Mouse (Mus musculus) right cerebral cortex, adult 2 months (tissue): ENCODE measurements at regions not wholly inside any gene's neighbourhood (a gene's known extent, or its start where the extent isn't known, plus 50 kb on each side); places are given as distances from the start of the nearest gene placed in this dataset.

Source experiments
- DNase-seq, 2 experiments: peaks; one replicate each; pipeline ENCODE4 v3.0.0; 2021 to 2022; ENCODE audit warnings: low spot score in 2 of 2

DNA sequence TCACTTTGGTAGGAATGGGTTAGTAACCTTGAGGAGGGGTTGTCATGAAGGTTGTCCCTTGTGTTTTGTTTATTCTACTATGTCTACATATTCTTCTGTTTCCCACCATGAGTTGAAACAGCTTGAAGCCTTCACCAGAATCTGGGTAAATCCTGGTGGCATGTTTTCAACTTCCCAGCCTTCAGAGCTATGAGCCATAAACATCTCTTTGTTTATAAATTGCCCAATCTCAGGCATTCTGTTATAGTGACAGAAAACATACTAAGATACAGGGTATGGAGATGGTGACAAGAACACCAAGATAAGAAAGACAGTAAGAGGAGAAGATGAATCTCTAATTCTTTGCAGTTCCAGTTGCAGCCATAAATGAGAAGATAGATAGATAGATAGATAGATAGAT lies 396.5 kb downstream of the Tns1 start:
- no peak for DNase-seq

DNA sequence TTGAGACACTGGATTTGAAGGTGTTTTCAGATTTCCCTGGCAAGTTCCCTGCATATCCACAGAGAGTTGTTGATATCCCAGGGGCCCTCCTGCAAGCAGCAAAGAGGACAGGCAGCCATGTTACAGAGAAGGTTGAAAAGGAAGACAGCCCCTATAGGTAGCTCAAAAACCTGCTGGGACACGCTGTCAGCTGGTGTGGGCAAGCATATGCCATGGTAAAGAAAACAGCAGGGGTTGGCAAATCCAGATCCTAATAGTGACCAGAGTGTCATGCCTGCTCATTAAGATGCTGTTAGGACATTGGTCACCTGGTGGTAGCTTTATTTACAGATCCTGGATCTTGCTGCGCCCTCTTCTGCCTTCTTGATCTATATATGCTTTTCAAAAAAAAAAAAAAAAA lies 397.6 kb downstream of the Tns1 start:
- no peak for DNase-seq

DNA sequence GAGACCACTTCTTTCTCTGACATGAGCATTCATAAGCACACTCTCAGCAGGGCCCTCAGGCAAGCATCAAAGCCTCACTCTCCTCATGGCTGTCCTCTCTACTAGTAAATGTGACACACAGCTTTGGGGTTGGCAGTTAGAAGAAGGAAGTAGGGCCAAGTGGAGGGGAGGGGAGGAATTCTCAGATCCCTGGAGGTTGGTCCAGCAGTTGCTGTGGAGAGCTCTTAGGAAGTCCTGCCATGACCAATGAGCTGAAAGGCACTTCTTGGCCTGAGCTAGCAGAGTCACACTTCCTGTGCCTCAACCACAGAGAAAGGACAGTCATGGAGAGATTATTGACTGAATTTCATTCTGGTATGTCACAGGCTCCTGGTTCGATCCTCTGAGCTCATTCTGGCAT lies 398.8 kb downstream of the Tns1 start:
- no peak for DNase-seq

DNA sequence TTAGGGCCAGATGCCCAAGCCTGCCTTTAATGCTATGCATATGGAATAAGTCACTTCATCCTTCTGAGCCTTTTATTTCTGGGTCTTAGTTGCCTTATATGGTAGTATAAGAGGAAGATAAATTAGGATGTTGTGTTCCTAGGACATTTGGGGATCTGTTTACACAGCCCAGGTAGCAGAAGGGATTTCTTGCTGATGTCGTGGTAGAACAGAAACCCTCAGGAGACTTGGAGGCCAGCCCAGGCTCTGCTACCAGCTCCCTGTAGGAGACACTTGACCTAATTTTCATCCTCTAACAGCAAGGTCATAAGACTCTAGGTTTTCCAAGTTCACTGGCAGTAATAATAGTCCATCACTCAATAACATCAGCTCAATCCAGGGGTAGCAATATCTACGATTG lies 399.7 kb downstream of the Tns1 start:
- no peak for DNase-seq

DNA sequence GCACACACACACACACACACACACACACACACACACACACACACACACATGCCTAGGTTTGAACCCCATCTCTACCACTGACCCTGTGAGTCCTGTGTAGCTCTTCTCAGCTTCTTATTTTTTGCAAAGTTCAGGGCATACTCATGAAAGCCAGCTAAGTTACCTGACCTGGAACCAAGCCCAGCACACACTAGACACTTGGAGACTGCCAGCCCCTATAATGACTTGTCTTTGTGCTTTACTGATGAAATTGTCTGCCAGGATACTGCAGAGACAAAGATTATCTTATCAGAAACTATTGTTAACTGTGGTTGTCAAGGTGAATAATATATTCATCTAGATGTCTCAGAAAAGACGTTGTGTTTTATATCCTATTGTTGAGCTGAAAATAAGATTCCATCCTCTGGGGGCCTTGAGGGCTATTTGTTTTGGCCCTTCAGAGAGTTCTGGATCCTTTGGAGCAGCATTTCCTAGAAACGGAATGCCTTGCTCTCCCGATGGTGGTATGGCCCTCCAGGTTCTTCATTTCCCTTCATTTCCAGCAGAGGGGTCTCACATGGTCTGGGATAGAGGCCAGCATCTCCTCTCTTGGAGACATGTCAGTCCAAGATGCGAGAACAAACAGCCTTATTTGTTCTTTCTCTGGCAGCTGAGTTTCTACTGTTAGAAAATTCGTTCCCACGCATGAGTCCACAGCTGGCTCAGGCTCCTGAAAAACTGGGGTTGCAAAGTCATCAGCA lies 402.6 kb downstream of the Tns1 start:
- DNase-seq = no peak

DNA sequence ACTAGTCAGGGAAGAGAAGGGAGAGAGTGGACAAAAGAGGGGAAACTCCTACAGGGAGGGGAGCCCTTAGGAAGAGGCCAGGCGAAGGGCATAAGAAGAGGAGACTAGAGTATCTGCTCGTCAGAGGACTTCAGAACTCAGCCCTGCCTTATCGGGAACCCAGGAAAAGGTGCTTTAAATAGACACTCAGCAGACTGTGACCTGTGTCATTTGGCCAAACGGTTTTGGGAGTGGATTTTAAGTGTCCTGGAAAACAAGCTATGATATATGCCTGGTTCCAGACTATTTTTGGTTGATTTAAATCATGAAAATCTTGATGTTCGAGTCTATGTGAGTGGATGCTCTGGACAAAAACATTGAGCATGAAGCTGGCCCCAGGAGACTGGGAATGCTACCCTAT lies 405.8 kb downstream of the Tns1 start:
- no peak for DNase-seq

DNA sequence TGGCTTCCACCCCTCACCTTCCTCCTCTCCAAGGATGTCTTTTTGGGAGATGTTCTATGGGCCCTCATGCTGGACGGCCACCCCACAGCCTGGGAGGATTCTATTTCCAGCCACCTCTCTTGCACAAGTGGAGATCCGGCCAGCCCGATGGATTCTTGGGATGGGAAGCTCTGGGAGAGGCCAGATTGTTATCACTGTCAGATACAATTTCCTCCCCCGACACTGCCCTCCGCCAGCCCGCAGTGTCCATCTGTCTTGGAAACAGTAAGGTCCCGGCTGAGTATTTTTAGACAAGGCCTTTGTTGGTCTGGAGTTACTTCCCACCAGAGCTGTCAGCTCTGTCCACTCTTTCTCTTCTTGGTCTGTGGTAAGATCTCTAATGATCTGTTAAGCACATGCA lies 406.8 kb downstream of the Tns1 start:
- DNase-seq = no peak

DNA sequence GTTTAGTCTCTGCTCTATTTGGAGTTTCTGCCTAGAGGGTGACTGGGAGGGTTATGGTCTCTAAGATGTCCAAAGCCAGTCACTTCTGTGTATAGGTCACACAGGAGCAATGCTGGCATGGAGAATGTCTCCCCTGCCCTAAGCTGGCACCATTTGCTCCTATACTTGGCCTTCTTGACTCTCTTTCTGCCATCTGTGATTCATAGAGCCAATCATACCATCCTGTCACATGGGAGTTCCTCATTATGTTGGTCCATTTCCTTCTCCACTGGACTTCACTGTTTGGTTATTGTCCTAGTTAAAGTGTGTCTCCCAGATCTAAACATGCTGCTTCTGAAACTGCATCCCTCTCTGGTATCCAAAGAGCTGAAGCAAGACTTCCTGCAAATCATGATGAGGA lies 407.3 kb downstream of the Tns1 start:
- DNase-seq = no peak

DNA sequence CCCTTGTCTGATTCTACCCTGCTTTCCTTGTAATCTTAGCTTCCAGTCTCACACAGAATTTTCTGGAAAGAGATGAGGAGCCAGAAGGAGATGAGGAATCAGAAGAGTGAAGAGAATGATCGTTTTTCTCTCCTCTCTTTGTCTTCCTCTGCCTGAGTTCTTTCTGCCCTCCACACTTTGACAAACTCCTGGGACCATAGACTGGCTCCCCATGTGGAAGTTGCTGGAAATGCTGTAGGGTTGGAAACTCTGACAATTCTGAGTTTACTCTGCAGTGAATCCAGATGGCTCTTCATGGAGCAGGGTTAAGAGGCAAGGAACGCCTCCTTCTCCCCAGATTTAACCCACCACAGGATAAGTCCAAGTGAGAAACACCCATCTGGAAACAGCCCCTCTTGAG lies 408.7 kb downstream of the Tns1 start:
- no peak for DNase-seq

DNA sequence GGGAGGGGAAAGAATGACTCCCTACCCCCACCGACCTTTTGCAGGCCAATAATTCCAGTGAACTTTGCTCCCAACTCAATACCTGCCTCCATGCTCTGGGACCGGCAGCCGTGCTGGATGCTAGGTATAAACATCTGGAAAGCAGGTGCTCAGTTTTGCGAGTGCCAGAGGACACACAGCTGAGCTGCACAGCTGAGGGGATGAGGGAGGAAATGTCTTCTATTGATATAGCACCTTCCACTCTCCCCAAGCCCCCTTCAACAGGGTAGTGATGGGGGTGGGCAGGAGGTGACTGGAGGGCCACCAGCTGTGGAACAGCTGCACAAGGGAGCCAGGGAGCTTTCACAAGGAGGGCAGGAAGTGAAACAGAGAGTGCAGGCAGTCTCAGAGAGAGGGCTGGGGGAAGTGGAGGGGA lies 421.8 kb downstream of the Tns1 start:
- DNase-seq = no peak

DNA sequence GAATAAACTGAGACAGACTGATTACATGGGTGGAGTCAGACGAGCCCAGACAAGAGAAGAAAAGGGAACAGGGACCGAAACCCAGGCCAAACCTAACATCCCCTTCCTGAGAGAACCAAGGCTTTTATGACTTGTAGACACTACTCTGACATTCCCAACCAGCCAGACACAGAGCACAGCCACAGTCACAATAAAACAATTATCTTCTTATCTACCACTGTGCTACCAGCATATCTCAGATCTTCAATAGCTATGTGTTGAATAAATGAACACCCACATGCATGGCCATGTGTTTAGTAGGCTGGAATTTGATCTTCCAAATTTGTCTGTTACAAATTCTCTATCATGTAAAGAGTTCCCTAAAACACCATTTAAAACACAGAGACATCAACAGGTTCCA lies 430.7 kb downstream of the Tns1 start:
- no peak for DNase-seq

DNA sequence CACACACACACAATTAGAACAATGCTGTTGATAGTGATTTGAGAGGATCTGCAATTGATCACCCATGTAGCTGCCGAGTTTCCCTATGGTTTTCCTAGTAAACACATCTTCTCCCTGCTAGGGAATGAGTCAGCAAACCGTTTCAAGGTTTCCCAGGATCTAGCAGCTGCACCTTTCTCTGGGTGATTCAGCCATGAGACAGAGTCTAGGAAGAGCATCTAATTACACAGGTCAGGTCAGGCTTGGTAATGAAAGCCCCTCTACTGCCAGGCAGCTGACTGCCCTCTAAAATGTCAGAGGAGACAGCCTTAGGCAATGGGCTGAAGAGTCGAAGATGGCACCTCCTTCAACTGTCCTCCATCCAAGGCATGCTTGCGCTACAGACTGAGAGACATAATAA lies 438.5 kb downstream of the Tns1 start:
- no peak for DNase-seq

DNA sequence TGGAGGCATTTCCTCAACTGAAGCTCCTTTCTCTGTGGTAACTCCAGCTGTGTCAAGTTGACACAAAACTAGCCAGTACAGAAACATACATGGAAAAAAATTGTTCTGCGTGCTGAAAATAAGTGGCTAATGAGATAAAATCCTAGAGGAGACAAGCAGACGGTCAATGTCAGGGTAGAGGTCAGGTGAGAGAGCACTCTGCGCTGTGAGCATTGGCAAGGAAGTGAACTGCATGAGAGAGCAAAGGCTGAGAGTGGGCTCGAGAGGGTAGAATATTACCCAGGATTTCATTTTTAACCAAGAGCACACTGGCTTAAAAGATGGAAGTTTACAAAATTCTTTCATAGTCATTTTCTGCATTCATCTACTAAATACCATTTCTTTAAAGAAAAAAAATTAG lies 439.2 kb downstream of the Tns1 start:
- DNase-seq = no peak

DNA sequence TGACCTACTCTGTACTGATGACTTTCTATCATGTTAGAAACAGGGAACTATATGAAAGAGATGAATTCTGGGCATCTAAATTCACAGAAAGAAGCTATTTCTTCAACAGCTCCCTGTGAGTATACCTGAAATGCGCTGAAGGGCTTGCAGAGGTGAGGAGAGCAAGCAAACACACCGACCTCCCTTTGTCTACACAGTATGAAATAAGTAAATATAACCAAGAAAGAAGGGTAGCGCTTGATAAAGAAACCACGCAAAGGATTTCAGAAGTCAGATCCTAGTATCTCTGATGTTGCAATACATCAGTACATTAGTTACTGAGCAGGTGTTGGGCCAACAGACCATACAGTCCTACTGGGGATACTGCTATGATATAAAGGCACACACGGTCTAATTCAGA lies 440.1 kb downstream of the Tns1 start:
- no peak for DNase-seq

DNA sequence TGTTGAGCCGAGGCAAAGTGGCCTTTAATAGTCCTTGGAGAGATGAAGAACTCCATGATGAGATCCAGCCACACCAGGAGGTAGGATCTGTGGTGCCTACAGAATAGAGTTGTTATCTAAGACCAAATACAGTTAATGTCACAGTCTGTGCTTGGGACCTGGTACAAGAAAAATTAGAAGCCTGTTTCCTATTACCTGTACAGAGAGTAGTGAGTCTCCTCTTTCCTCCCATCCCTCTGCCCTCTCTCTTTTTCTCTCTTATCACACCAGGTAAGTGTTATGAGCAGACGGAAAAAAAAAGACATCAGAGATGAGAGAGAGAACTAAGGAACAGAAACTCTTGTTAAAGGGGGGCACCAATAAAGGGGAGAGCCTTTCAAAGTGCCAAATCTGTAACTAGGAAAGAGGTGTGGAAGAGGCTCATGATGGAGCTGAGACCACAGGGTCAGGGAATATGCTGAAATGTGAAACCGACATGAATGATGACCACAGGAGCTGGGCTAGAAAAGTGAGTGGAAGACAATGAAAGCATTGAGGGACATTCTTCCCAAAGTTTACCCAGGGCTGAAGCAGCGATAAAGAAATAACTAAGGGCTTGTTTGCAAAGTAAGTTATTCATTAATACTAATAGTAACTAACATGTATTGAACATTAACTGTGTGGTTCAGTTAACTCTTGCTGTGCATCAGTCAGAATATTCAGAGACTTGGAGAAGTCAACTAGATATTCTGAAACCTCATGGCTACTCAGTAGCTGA lies 440.9 kb downstream of the Tns1 start:
- no peak for DNase-seq

DNA sequence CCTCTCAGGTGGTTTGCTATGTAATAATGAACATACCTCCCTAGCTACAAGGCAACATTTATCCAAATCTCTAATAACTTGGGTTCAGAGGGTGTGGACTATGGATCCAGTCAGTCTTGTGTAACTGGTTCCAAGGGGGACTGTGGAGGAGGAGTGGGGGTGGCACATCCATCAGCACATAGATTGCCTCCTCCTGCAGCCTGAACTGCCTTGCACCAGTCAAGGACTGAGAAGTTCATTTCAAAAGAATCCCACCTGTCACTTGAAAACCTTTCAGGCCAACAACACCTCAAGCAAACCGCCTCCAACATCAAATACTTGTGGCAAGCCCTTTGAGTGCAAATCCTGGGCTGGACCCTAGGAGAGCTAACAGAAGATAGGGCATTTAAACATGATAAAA lies 442.6 kb downstream of the Tns1 start:
- DNase-seq = no peak

DNA sequence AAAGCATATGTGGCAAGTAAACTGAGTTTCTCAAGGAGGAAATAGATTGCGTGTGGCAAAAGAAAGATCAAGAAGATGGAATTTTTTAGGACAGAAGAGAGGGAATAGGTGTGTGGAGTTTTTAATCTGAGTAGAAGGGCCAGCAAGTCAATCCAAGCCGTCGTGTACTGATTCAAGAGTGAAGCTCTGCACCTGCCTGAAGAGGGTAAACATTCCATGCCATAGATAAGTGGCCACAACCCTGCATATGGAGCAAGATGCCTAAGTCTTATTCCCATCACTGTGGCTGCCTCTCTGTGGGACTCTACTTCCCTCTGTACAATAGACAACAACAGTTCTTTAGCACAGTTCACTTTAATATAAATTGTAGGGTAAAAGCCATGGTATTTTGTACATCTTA lies 443.4 kb downstream of the Tns1 start:
- DNase-seq = no peak

DNA sequence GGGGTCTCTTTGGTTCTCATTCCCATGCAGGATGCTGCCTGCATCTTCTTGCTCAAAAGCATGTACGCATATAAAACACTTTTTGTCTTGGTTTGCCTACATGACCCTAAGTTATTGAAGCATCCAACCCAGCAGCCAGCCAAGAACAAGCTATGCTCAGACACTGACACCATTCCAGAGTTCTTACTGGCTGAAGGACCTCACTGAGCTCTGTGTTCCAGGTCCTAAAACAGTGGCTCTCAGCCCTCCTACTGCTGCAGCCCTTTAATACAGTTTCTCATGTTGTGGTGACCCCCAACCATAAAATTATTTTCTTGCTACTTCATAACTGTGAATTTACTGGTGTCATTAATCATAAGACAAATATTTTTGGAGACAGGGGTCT lies 450.4 kb downstream of the Tns1 start:
- no peak for DNase-seq

DNA sequence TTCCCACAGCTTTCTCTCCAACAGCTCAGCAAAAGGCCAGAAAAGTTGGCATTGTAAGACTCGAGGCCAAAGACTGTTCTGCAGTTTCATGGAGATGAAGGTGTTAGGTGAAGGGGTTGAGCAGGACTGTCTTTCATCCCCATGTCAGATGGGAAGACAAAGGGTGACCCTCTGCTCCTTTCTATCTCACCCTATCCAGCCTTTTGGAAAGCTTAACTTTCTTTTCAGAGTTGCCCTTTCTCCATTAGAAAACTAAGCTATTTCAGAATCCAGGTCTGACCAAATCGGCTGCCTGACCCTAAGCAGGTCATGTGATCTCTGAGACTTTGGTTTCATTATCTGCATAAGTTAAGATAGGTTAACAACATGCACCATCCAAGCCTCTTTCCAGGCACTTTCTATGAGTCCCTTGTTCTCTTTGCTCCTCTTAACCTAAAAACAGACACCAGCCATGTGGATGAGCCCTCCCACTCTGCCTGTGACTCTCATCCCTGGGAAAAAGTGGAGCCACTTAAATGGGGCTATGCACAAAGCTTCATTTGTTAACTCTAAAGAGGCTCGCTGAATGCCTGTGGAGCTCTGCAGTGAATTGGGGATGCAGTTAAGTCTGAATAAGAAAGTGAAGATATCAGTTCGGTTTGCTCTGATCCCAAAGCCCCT lies 450.9 kb downstream of the Tns1 start:
- no peak for DNase-seq

DNA sequence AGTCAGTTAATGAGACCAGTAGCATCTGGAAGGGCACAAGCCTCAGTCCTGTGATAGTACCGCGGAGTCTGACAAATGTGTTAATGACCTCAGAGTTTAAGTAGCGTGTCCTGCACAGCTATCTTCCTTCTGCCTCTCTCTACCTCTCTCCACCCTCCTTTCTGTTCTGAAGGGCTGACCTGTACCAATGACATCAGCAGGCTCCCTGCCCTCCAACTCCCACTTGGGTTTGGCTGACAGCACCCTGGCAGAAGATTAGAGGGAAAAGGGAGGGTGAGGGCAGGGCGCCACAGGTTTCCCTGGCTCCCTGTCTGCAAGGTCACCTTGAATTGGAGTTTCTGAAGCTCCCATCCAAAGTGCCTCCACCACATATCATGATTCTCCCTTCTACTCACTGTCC lies 452.0 kb downstream of the Tns1 start:
- no peak for DNase-seq

DNA sequence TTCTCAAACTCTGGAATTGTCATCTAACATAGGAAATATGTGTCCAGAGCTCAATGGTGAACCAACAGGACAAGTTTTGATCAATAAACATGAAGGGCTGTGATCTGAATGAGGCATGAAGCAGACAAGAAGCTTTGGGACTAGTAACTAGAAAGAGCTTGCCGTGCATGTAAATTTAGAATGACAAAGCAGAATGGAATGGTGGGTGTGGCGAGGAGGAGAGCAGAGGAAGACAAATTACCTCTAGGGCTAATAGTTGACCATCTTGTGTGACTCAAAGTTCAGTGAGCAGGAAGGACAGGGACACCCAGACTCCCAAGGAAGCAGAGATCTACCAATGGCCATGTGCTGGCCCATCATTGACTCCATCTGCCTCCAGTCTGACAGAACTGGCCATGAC lies 455.6 kb downstream of the Tns1 start:
- no peak for DNase-seq

DNA sequence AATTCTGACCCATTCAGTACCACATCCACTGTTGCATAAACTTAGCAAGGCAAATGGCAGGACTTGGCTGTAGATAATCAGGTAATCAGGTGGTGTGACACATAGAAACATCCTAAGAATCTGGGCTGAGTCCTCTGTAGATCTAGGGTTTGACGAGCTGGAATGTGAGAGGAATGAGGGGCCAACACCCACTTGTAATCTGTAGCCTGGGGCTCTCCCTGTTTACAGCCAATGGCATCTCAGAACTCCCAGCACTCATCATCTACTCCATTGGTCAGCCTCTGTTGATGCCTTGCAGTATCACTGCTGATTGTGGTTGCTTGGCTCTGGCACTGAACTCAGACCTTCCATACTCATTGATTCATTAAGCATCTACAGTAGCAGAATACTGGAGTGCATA lies 460.7 kb downstream of the Tns1 start:
- DNase-seq = no peak

DNA sequence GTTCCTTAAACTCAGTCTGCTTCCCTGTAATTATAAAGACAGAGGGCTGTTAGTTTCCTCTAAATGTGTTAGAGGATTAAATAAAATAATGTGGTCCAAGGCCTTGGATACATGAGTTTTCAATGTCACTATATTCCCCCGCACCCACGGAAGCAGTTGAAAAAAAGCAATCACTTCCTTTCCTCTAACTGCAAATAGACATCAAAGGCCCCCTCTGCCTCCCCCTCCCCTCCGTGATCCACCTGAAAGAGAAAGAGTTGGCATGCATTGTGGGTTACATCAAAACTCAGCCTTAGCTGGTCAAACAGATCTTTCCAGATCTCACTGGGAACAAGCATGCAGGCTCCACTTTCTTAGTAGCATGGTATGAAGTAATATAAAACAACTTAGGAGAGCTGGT lies 479.2 kb downstream of the Tns1 start:
- no peak for DNase-seq
